Mouse (Mus musculus) limb, embryonic 14.5 days (tissue): ENCODE data around the gene Klhl12. TPM values are rescaled to one million over a fixed set of nuclear protein-coding genes. Genes with fewer than 3 reads are reported as not detected.
A peak's percentile ranks its signal among the peaks of the same experiment; 100 is the strongest.

ENCODE experiments used
- ATAC-seq: fragments of 200-750 bp; cut with Nextera tagmentation; 2 replicates; pipeline ENCODE4 v1.8.0; 2017; ENCODE audit warnings: low read depth, moderate number of reproducible peaks, moderate TSS enrichment; ENCODE audit not compliant: low FRiP score
- DNase-seq: peaks from one replicate; pipeline ENCODE4 v3.0.0-alpha.2; 2015; ENCODE audit warnings: low spot score
- H3K27ac ChIP-seq: fragments of 300-500 bp; sonication (generic); replicated peaks from 2 replicates; pipeline ENCODE4 v1.5.1; 2014; ENCODE audit warnings: low read depth, mild to moderate bottlenecking, low read length, moderate library complexity, mixed read lengths
- H3K27me3 ChIP-seq: fragments of 300-500 bp; sonication (generic); 2 replicates; pipeline ENCODE4 v1.6.1; 2014; ENCODE audit warnings: low read length, mixed read lengths; ENCODE audit not compliant: control insufficient read depth, insufficient read depth
- H3K36me3 ChIP-seq: fragments of 300-500 bp; sonication (generic); 2 replicates; pipeline ENCODE4 v1.6.1; 2014; ENCODE audit warnings: mild to moderate bottlenecking, low read length, moderate library complexity, mixed read lengths; ENCODE audit not compliant: control insufficient read depth, insufficient read depth
- H3K4me1 ChIP-seq: fragments of 300-500 bp; sonication (generic); 2 replicates; pipeline ENCODE4 v1.6.1; 2014; ENCODE audit warnings: antibody characterized with exemption, low read length, mixed read lengths; ENCODE audit not compliant: control insufficient read depth, insufficient read depth
- H3K4me2 ChIP-seq: fragments of 300-500 bp; sonication (generic); replicated peaks from 2 replicates; pipeline ENCODE4 v1.6.1; 2014; ENCODE audit warnings: low read depth, mild to moderate bottlenecking, low read length, moderate library complexity; ENCODE audit not compliant: severe bottlenecking
- H3K4me3 ChIP-seq: fragments of 300-500 bp; sonication (generic); replicated peaks from 2 replicates; pipeline ENCODE4 v1.5.1; 2014; ENCODE audit warnings: low read length
- H3K9ac ChIP-seq: fragments of 300-500 bp; sonication (generic); 2 replicates; pipeline ENCODE4 v1.6.1; 2014; ENCODE audit warnings: mild to moderate bottlenecking, low read depth, low read length, moderate library complexity; ENCODE audit not compliant: severe bottlenecking
- H3K9me3 ChIP-seq: fragments of 300-500 bp; sonication (generic); 2 replicates; pipeline ENCODE4 v1.6.1; 2016; ENCODE audit warnings: low read length; ENCODE audit not compliant: control insufficient read depth
- POLR2A ChIP-seq: fragments of 200-500 bp; IDR thresholded peaks from 2 replicates; pipeline ENCODE4 v1.8.0; 2012; ENCODE audit warnings: inconsistent platforms, mild to moderate bottlenecking, moderate library complexity, borderline replicate concordance; ENCODE audit not compliant: insufficient read depth, insufficient read length; ENCODE audit errors: extremely low read depth
- WGBS: fragments of 180-500 bp; shearing (Covaris S2); extraction: QIAGEN DNeasy Blood & Tissue Kit; methylation state at CpG from one replicate; pipeline ENCODE4 v1.1.7; 2014; 5-methylcytosine and 5-hydroxymethylcytosine counted together
- polyA plus RNA-seq, 2 experiments: library from polyadenylated mRNA; depleted of rRNA in 1 of 2; stranded (reverse) in 1 of 2; unstranded in 1 of 2; fragments of >200 nt; fragmentation: Nextera tagmentation in 1 of 2; extraction: Ambion mirVana in 1 of 2; gene quantifications; 2 replicates each; pipeline versions ENCODE4 v1.2.1 to v1.2.3; 2012 to 2014

Gene Klhl12
- polyA plus RNA-seq, 2 experiments, result 19.3 to 21.6 TPM

DNA sequence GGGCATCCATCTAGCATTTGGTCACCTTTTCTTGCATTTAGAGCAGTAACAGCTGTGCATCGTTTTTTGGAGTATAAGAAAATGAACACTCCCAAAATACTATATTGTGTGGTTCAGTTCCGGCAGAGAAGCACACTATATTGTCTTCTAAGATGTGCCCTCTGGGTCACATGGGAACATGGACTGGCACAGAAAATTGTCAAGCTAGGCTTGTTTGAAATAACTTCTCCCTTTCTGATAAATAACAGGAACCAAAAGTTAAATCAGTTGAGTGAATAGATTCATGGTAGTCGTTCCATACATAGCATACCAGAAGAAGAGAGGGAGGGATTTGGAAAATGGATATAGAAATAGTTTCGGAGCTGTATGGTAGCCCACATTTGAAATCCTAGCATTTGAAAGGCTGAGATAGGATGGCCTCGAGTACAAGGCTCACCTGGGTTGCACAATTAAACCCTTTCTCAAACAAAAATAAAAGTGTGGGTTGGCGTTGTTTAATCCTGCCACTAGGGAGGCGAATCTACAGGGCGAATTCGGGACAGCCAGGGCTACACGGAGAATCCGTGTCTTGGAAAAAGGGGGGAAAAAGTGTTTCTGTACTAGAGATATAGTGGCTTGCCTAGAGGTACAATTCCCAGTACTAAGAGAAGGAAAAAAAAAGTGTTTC lies 40.7 kb upstream of the Klhl12 start:
- Histone ChIP-seq H3K4me1 (peaks cover 39% of the 10 kb centered on the region), H3K27ac (peak overlapping the region; percentile 95), H3K9ac (peak overlapping the region; percentile 91), H3K4me3 (peak overlapping the region; percentile 85), H3K27me3 (no peaks in the 10 kb centered on the region), H3K9me3 (no peaks in the 10 kb centered on the region), H3K36me3 (peaks cover 21% of the 10 kb centered on the region), H3K4me2 (peak overlapping the region; percentile 54)
- DNase-seq, result peak; percentile 54
- no peak for TF ChIP-seq POLR2A
- ATAC-seq, result peak; percentile 14
- WGBS, result 14% methylated on average over 11 of the region's 11 CpGs

DNA sequence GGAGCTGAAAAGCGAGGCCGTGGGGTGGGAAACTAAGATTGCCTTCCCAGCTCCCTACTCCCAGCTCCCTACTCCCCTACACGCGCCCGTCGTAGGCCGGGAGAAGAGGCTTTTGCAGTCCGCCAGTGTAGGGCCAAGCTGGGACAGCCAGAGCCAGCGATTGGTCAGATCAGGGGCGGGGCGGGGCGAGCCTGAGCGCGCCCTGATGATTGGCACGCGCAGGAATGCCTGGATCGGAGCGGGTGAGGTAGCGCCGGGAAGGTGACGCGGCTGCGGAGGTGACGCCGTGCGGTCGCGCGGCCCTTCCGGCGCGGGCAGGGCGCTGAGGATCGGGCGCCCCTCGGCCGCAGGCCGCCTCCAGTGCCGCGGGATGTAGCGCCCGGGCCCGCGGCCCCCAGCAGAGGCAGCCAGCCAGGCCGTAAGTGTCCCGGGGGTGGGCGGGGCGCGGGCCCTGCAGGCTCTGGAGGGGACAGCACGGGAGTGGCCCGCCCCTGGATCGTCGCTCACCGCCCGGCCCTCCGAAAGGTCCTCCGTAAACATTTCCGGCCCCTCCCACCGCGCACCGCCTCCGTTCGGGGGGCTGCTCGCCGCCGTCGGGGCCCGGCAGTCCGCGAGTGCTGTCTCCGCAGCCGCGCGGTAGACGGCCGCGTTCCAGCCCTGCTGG lies 40.0 kb upstream of the Klhl12 start, which contains the start of gene Adipor1:
TSS of gene Adipor1 (plus strand) at position 211 of the 664 bp plus-strand sequence.
- peaks cover 15% of the 10 kb centered on the region for H3K36me3 ChIP-seq
- H3K4me1 ChIP-seq, result peaks cover 41% of the 10 kb centered on the region
- ATAC-seq, result peak; percentile 98
- no peaks in the 10 kb centered on the region for H3K9me3 ChIP-seq
- peak within 1 kb of the TSS; percentile 85 for H3K4me3 ChIP-seq
- H3K9ac ChIP-seq, result peak within 1 kb of the TSS; percentile 91
- H3K27me3 ChIP-seq, result no peaks in the 10 kb centered on the region
- H3K27ac ChIP-seq, result peak within 1 kb of the TSS; percentile 95
- under 1% methylated on average over 30 of the region's 77 CpGs for WGBS
- DNase-seq, result peak; percentile 98
- TF ChIP-seq POLR2A, result peak; percentile 95; the same call in 1 of the 2 replicates
- peak within 1 kb of the TSS; percentile 74 for H3K4me2 ChIP-seq

DNA sequence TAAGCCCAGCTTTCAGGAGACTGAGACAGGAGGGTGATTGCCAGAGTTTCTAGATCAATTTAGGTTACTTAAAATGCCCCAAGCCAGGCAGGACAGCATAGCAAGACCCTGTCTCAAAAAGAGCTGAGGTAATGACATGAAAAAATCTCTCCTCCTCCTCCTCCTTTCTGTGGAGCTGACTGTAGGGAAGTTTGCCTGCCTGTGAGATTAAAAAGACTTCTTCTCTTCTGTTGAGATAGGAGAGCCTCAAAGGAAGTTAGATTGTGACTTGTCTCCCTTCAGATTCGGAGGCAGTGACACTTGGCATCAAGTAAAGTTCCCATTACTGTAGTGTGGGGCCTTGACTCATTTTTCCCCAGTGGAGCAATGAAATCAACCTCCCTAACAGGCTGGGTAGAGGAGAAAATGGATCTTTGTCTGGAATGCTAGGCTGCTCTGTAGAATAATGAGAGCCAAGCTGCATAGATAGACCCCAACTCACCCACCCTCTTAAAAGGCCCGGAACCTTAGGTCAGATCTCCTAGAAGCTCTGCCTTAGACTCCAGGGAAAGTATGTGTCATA lies 36.8 kb upstream of the Klhl12 start:
- H3K27ac ChIP-seq, result no peak overlapping the region; the same call in 1 of the 2 replicates

DNA sequence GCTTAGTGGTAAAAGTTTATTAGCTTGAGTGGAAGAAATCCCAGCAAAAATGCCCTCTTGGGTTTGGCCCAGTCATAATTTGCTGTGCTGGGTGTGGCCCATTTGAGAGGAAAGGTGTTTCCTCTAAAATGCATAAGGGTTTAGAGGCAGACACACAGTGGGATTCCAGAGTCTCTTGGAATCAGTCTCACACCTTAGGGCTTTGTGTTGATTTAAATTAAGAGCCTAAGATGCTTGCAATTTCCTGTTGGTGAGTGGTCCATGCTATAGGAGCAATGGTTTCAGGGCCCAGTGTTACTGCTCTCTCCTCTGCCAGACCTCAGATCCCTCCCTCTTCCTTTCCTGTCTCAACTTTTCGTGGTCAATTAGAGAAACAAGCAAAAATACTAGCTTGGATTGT lies 36.2 kb upstream of the Klhl12 start:
- Histone ChIP-seq H3K36me3 (peaks cover 23% of the 10 kb centered on the region), H3K9ac (no peak overlapping the region), H3K4me1 (peaks cover 38% of the 10 kb centered on the region), H3K27me3 (no peaks in the 10 kb centered on the region), H3K9me3 (no peaks in the 10 kb centered on the region), H3K4me3 (no peak overlapping the region), H3K4me2 (no peak overlapping the region), H3K27ac (no peak overlapping the region)
- ATAC-seq (no peak), DNase-seq (no peak)
- TF ChIP-seq POLR2A, result no peak
- 39% methylated on average over 1 of the region's 1 CpGs for WGBS

More for the DNA sequence above, 36.8 kb upstream of the Klhl12 start:
- ATAC-seq, result no peak
- WGBS, result 69% methylated on average over 2 of the region's 2 CpGs
- no peak for DNase-seq
- no peak overlapping the region for H3K4me2 ChIP-seq
- no peaks in the 10 kb centered on the region for H3K27me3 ChIP-seq
- peaks cover 41% of the 10 kb centered on the region for H3K4me1 ChIP-seq
- H3K9me3 ChIP-seq, result no peaks in the 10 kb centered on the region
- no peak overlapping the region for H3K4me3 ChIP-seq
- TF ChIP-seq POLR2A, result no peak
- H3K9ac ChIP-seq, result no peak overlapping the region
- H3K36me3 ChIP-seq, result peaks cover 17% of the 10 kb centered on the region

DNA sequence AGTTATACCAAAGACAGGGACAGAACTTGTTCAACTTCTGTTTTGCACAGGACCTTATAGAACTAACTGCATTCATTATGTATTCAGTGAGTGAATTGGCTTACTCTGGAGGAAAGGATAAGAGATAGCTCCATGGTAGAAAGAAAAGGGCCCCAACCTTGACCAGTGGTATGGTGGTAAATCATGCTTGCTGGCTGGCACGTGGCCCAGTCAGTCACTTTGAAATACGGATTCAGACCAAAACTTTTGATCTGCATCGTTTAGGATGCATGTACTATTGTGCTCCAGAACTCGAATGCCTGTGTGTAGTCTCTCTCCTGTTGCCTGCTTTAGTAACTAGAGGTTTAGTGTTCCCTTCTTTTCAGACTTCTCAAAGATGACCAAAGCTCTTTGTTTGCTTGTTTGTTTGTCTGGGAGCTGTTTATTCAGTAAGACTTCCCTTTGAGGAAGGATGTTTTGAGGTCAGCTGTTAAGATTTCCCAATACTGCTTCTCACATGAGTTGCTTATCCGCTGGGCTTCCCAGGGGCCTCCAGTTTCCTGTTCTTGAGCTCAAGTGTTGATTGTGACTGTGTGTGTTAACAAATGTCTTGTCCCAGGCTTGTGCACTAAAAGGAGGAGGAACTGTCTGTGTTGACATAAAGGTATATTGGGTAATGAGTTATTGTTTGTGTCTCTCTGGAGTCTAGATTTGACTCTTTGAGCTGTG lies 35.4 kb upstream of the Klhl12 start:
- ATAC-seq (no peak), DNase-seq (no peak)
- WGBS, result 55% methylated on average over 5 of the region's 5 CpGs
- H3K9ac ChIP-seq, result no peak overlapping the region
- no peak overlapping the region for H3K4me2 ChIP-seq
- no peak overlapping the region for H3K4me3 ChIP-seq
- H3K4me1 ChIP-seq, result peaks cover 32% of the 10 kb centered on the region
- no peak for TF ChIP-seq POLR2A
- H3K9me3 ChIP-seq, result no peaks in the 10 kb centered on the region
- peaks cover 30% of the 10 kb centered on the region for H3K36me3 ChIP-seq
- no peaks in the 10 kb centered on the region for H3K27me3 ChIP-seq
- H3K27ac ChIP-seq, result no peak overlapping the region
